Mouse (Mus musculus) myocyte (in vitro differentiated cells): Measurements from ENCODE around the gene Mmp24. TPM values are rescaled to one million over a fixed set of nuclear protein-coding genes. Genes with fewer than 3 reads are reported as not detected.

Source experiments
- H3K27me3 ChIP-seq: one replicate; pipeline ENCODE4 v1.6.1; 2011; ENCODE audit not compliant: control insufficient read depth, insufficient read depth, insufficient read length
- H3K36me3 ChIP-seq: one replicate; pipeline ENCODE4 v1.6.1; 2011; ENCODE audit not compliant: control insufficient read depth, insufficient read depth
- H3K4me2 ChIP-seq: one replicate; pipeline ENCODE4 v1.6.1; 2011; ENCODE audit warnings: low read depth, control low read depth
- H3K4me3 ChIP-seq: one replicate; pipeline ENCODE4 v1.5.1; 2011; ENCODE audit warnings: mild to moderate bottlenecking, control low read depth, moderate library complexity
- H3K79me2 ChIP-seq: one replicate; pipeline ENCODE4 v1.6.1; 2011; ENCODE audit not compliant: control insufficient read depth, insufficient read depth
- H3ac ChIP-seq: one replicate; pipeline ENCODE4 v1.6.1; 2011; ENCODE audit not compliant: control insufficient read depth, insufficient read length
- CEBPB ChIP-seq: IDR thresholded peaks from 2 replicates; pipeline ENCODE4 v1.6.1; 2011; ENCODE audit warnings: mild to moderate bottlenecking, moderate library complexity; ENCODE audit not compliant: poor library complexity, insufficient read depth, severe bottlenecking
- E2F4 ChIP-seq: IDR thresholded peaks from one replicate; pipeline ENCODE4 v1.6.1; 2011; ENCODE audit warnings: mild to moderate bottlenecking, control low read depth, moderate library complexity; ENCODE audit not compliant: insufficient read depth
- MAX ChIP-seq: IDR thresholded peaks from one replicate; pipeline ENCODE4 v1.6.1; 2011; ENCODE audit warnings: low read depth, mild to moderate bottlenecking, control low read depth
- MYOD1 ChIP-seq, 3 experiments: IDR thresholded peaks; one replicate each; pipeline ENCODE4 v1.6.1; 2011; ENCODE audit warnings: control low read depth in 2 of 3, low read depth in 2 of 3, mild to moderate bottlenecking in 2 of 3, moderate library complexity in 1 of 3; ENCODE audit not compliant: insufficient read length in 2 of 3, control insufficient read depth in 1 of 3
- MYOG ChIP-seq, 3 experiments: IDR thresholded peaks; one replicate each; pipeline ENCODE4 v1.6.1; 2011; ENCODE audit warnings: control low read depth in 2 of 3, low read depth in 2 of 3, mild to moderate bottlenecking in 2 of 3; ENCODE audit not compliant: insufficient read length in 2 of 3, control insufficient read depth in 1 of 3, insufficient read depth in 1 of 3
- POLR2A ChIP-seq: IDR thresholded peaks from one replicate; pipeline ENCODE4 v1.6.1; 2011; ENCODE audit warnings: low read depth, mild to moderate bottlenecking, control low read depth, moderate library complexity; ENCODE audit not compliant: insufficient read length
- POLR2AphosphoS2 ChIP-seq: IDR thresholded peaks from one replicate; pipeline ENCODE4 v1.6.1; 2011; ENCODE audit warnings: low read depth, control low read depth; ENCODE audit not compliant: insufficient read length
- REST ChIP-seq: IDR thresholded peaks from one replicate; pipeline ENCODE4 v1.6.1; 2011; ENCODE audit warnings: mild to moderate bottlenecking, control low read depth, moderate library complexity; ENCODE audit not compliant: insufficient read depth, insufficient read length
- SRF ChIP-seq: IDR thresholded peaks from one replicate; pipeline ENCODE4 v1.6.1; 2011; ENCODE audit warnings: low read depth; ENCODE audit not compliant: control insufficient read depth, insufficient read length
- TCF12 ChIP-seq: IDR thresholded peaks from one replicate; pipeline ENCODE4 v1.6.1; 2011; ENCODE audit warnings: mild to moderate bottlenecking, control low read depth; ENCODE audit not compliant: poor library complexity, insufficient read depth, severe bottlenecking
- TCF3 ChIP-seq: IDR thresholded peaks from one replicate; pipeline ENCODE4 v1.6.1; 2011; ENCODE audit warnings: low read depth, control low read depth; ENCODE audit not compliant: insufficient read length
- USF1 ChIP-seq: IDR thresholded peaks from one replicate; pipeline ENCODE4 v1.6.1; 2011; ENCODE audit warnings: low read depth, mild to moderate bottlenecking, control low read depth, moderate library complexity
- polyA plus RNA-seq: library from polyadenylated mRNA; unstranded; fragments of >200 nt; fragmentation: generic; extraction: Trizol; gene quantifications from one replicate; pipeline ENCODE4 v1.2.1, GENCODE M21; 2012; ENCODE audit warnings: missing spikeins

Gene Mmp24
- polyA plus RNA-seq, 1 experiment, result 0.02 TPM

DNA sequence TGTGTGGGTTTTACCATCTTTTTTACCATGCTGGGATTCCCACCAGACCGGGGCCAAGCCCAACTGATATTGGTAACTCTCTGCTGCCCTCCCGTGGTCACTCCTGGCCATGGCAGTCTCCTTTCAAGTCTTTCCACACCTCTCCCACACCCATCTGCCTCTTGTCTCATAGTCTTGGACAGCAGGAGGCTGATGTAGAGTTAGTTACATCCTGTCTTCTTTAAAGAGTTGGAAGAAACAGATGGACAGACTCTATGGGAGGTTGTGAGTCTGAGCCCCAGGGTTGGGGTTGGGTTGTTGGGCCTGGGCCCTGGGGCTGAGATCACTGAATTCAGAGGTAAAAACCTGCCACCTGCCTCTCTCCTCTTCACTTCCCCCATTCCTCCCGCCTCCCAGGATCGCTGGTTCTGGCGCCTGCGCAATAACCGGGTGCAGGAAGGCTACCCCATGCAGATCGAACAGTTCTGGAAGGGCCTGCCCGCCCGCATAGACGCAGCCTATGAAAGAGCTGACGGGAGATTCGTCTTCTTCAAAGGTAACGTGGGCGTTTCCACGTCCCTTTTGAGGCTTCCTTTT is 36.8 kb downstream of the Mmp24 start:
- Histone ChIP-seq H3K27me3 (no peaks in the 10 kb centered on the region), H3K4me3 (no peak overlapping the region), H3ac (no peak overlapping the region), H3K79me2 (no peaks in the 10 kb centered on the region), H3K36me3 (no peaks in the 10 kb centered on the region), H3K4me2 (no peak overlapping the region)
- TF ChIP-seq TCF3, result no peak

DNA sequence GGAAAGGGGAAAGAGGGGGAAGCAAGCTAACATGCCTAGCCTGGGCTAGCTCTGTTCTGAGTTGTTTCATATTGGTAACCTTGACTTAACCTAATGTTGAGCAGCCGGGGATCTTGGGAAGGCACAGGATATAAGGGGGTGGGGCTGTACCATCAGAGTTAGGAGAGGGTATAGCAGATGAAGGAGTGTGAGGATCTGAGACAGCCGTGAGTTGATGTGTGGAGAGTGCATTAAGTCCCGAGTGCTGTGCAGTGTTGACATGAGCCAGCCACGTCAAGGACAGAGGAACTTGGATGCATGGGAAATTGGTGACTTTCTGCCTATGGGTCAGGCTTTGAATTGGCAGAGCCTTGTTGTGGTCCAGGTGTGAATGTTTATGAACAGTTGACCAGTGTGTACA is 37.5 kb downstream of the Mmp24 start:
- Histone ChIP-seq H3K4me2 (no peak overlapping the region), H3K79me2 (no peaks in the 10 kb centered on the region), H3ac (no peak overlapping the region), H3K27me3 (no peaks in the 10 kb centered on the region), H3K36me3 (no peaks in the 10 kb centered on the region), H3K4me3 (no peak overlapping the region)
- TF ChIP-seq SRF, result no peak
- TF ChIP-seq CEBPB, result no peak
- no peak for TF ChIP-seq MYOG (IDR thresholded peaks at IDR 0.05; ENCODE audit: control insufficient read depth in 1 of 3, insufficient read depth in 1 of 3, insufficient read length in 2 of 3, low read depth in 2 of 3)
- TF ChIP-seq TCF3, result no peak
- no peak for TF ChIP-seq MYOD1 (IDR thresholded peaks at IDR 0.05; ENCODE audit: control insufficient read depth in 1 of 3, insufficient read length in 2 of 3, low read depth in 2 of 3)
- TF ChIP-seq MAX, result no peak
- no peak for TF ChIP-seq REST
- no peak for TF ChIP-seq POLR2AphosphoS2
- TF ChIP-seq USF1, result no peak
- TF ChIP-seq E2F4, result no peak
- TF ChIP-seq POLR2A, result no peak
- no peak for TF ChIP-seq TCF12

DNA sequence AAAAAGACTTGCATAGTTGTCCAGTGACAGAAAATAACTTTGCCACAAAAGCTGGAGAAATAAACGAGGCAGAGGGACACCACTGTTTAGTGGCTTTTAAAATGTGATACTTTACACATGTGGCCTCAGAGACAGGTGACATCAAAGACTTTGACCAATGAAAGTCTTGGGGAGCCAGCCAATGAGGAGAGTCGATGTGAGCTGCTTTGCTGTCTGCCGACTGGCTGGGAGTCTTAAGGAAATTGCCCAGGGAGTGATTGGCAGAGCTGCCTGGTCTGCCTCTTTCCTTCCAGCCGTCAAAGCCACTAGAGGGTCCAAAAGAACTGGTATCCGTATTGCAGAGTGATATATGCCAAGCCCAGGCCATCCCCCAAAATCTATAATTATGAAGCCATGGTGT is 39.7 kb downstream of the Mmp24 start:
- Histone ChIP-seq H3K4me3 (no peak overlapping the region), H3K36me3 (no peaks in the 10 kb centered on the region), H3K79me2 (no peaks in the 10 kb centered on the region), H3K4me2 (no peak overlapping the region), H3ac (no peak overlapping the region), H3K27me3 (no peaks in the 10 kb centered on the region)
- TF ChIP-seq CEBPB, result no peak
- TF ChIP-seq SRF, result no peak
- no peak for TF ChIP-seq MYOG (IDR thresholded peaks at IDR 0.05; ENCODE audit: control insufficient read depth in 1 of 3, insufficient read depth in 1 of 3, insufficient read length in 2 of 3, low read depth in 2 of 3)
- TF ChIP-seq MAX, result no peak
- TF ChIP-seq USF1, result no peak
- TF ChIP-seq POLR2A, result no peak
- no peak for TF ChIP-seq E2F4
- TF ChIP-seq POLR2AphosphoS2, result no peak
- TF ChIP-seq MYOD1 (IDR thresholded peaks at IDR 0.05; ENCODE audit: control insufficient read depth in 1 of 3, insufficient read length in 2 of 3, low read depth in 2 of 3), result no peak
- no peak for TF ChIP-seq TCF12
- TF ChIP-seq REST, result no peak
- no peak for TF ChIP-seq TCF3

DNA sequence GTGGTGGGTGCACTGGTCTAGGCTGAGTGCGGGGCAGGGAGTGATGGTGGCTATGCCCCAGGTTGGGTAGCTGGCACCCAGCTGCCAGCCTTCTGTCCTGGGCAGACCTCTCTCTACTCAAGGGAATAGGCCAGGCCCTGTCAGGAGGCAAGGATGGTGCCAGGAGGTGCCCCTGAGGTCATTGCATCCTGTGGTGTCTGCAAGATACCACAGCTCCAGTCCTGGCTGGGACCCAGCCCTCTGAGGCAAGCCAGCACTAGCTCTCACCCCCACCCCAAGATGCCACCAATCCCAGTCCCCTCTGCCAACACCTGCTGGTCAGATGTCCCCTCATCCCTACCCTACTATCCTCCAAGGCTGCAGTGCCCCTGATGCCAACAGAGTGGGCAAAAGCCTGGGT is 41.0 kb downstream of the Mmp24 start:
- H3K4me2 ChIP-seq, result no peak overlapping the region
- no peak for TF ChIP-seq TCF3
- TF ChIP-seq MYOD1 (IDR thresholded peaks at IDR 0.05; ENCODE audit: control insufficient read depth in 1 of 3, insufficient read length in 2 of 3, low read depth in 2 of 3), result peak in 1 of 3 experiments; percentile 8
- TF ChIP-seq POLR2A, result no peak
- no peak for TF ChIP-seq SRF
- TF ChIP-seq POLR2AphosphoS2, result peak; percentile 15
- TF ChIP-seq USF1, result no peak
- TF ChIP-seq MYOG (IDR thresholded peaks at IDR 0.05; ENCODE audit: control insufficient read depth in 1 of 3, insufficient read depth in 1 of 3, insufficient read length in 2 of 3, low read depth in 2 of 3), result no peak
- no peak for TF ChIP-seq REST
- H3K27me3 ChIP-seq, result no peaks in the 10 kb centered on the region
- H3ac ChIP-seq, result no peak overlapping the region
- H3K36me3 ChIP-seq, result no peaks in the 10 kb centered on the region
- no peaks in the 10 kb centered on the region for H3K79me2 ChIP-seq
- no peak overlapping the region for H3K4me3 ChIP-seq
